Mouse (Mus musculus) bone marrow, adult 2 months (tissue): ENCODE results near the gene Cers1. TPM values are rescaled to one million over a fixed set of nuclear protein-coding genes. Genes with fewer than 3 reads are reported as not detected.

Experiments
- H3K27ac ChIP-seq: fragments of 200-500 bp; 2 replicates; pipeline ENCODE4 v1.5.1; 2012; ENCODE audit warnings: low read depth, mild to moderate bottlenecking, control low read depth, inconsistent platforms, low read length; ENCODE audit not compliant: control insufficient read depth, poor library complexity, insufficient read depth
- H3K4me1 ChIP-seq: fragments of 200-500 bp; 2 replicates; pipeline ENCODE4 v1.6.1; 2011; ENCODE audit warnings: low read length; ENCODE audit not compliant: control insufficient read depth, insufficient read depth
- H3K4me3 ChIP-seq: fragments of 200-500 bp; replicated peaks from 2 replicates; pipeline ENCODE3; 2011; ENCODE audit warnings: mild to moderate bottlenecking, low read depth, low read length, control low read depth; ENCODE audit not compliant: control insufficient read depth
- CTCF ChIP-seq: fragments of 200-500 bp; IDR thresholded peaks from 2 replicates; pipeline ENCODE4 v1.5.1; 2011; ENCODE audit warnings: low read length, control low read depth; ENCODE audit not compliant: control insufficient read depth, insufficient read depth
- POLR2A ChIP-seq: fragments of 200-500 bp; IDR thresholded peaks from 2 replicates; pipeline ENCODE4 v1.6.1; 2011; ENCODE audit warnings: low read depth, mild to moderate bottlenecking, control low read depth, low read length, borderline replicate concordance; ENCODE audit not compliant: control insufficient read depth
- WGBS: fragments of 180-500 bp; shearing (Covaris S2); methylation state at CpG from one replicate; pipeline ENCODE4 v1.1.7; 2018; 5-methylcytosine and 5-hydroxymethylcytosine counted together
- polyA plus RNA-seq: library from polyadenylated mRNA; stranded (reverse); fragments of >200 nt; gene quantifications from 2 replicates; pipeline ENCODE4 v1.2.4, GENCODE M21; 2011; ENCODE audit warnings: low replicate concordance; ENCODE audit not compliant: missing spikeins, insufficient read depth, insufficient read length

The Cers1 gene
- polyA plus RNA-seq, 1 experiment, result not detected

GRCm38 (mm10) chr8:70352000-70352384, 36.4 kb downstream of the Cers1 start:
- Histone ChIP-seq H3K4me1 (peaks cover 3% of the 10 kb centered on the region; the same call in 1 of the 2 replicates), H3K4me3 (peak overlapping the region; percentile 74), H3K27ac (no peak overlapping the region)
- no peak for TF ChIP-seq POLR2A
- no peak for TF ChIP-seq CTCF
- WGBS, result 28% methylated on average over 3 of the region's 3 CpGs

DNA sequence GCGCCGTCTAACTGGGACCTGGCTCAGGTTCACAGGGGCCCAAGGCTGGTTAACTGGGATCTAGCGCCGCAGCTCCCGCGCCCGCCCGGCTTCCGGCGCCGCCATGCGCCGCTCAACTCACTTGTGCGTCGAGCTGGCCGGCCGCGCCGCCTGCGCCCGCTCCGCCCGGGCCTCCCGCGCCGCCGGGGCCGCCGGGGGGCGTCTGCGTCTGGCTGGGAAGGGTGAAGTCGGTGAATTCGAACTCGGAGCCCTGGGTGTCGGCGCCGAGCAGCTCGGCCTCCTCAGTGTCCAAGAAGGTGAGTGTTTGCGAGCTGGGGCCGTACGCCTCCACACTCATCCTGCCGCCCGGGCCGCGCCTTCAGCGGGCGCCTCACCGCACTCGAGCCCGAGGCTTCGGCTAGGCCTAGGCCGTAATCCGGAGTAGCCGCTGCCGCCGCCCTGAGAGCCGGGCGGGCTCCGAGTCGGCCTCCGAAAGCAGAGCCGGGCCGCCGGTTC, 37.1 kb downstream of the Cers1 start:
- Histone ChIP-seq H3K27ac (peak overlapping the region; percentile 85), H3K4me1 (peaks cover 3% of the 10 kb centered on the region; the same call in 1 of the 2 replicates), H3K4me3 (peak overlapping the region; percentile 74)
- no peak for TF ChIP-seq POLR2A
- no peak for TF ChIP-seq CTCF
- under 1% methylated on average over 64 of the region's 64 CpGs for WGBS

DNA sequence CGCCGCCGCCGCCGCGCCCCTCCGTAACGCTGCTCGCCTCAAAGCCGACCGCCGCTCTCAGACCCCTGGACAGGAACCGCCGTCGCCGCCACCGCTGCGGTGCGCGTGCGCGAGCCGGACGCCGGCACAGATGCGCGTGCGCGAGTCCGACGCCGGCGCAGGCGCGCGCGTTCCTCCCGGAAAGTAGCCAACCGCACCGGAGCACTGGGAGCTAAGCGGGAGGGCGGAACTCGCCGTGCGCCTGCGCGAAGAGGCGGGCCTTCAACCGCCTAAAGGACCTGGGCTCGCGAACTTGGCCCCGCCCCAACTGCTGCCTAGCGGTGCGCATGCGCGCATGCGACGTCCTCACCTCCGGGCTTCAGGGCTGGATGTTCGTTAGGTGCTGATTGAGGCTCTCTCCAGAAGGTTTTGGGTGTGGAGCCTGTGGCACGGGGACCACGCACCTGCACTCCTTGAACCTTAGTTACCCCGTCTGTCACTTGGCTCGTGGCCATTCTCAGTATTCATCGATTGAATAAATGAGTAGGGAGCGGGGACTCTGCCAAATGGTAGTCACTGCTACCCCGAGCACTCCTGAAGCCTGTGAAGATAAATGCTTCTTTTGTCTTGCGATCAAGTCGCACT, 37.7 kb downstream of the Cers1 start, which contains the start of gene Upf1:
Gene Upf1 (minus strand): TSS at position 85 of the 624 bp plus-strand sequence.
- no peak for TF ChIP-seq CTCF
- TF ChIP-seq POLR2A, result peak; percentile 72; the same call in 1 of the 2 replicates
- WGBS, result 1% methylated on average over 69 of the region's 69 CpGs
- Histone ChIP-seq H3K27ac (peak within 1 kb of the TSS; percentile 85), H3K4me3 (peak within 1 kb of the TSS; percentile 77), H3K4me1 (peaks cover 3% of the 10 kb centered on the region; the same call in 1 of the 2 replicates)

DNA sequence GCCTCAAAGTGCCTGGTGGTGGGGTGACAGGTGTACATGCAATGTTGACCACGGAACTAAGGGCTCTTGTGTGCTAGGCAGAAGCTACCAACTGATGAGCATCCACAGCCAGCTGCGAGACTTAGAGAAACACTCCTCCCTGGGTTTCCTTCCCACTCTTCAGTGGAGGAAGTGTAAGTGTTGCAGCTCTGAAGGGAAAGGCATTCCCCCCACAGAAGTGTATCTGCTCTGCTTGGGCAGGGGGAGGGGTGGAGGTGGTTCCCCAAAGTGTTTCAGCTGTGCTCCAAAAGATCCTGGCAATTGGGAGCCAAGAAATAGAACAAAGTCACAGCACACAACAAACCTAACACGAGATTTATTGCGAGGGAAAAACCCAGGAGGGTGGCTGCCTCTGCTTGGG, 38.4 kb downstream of the Cers1 start:
- Histone ChIP-seq H3K27ac (peak overlapping the region; percentile 85), H3K4me3 (peak overlapping the region; percentile 77), H3K4me1 (peaks cover 3% of the 10 kb centered on the region; the same call in 1 of the 2 replicates)
- no peak for TF ChIP-seq POLR2A
- TF ChIP-seq CTCF, result no peak
- WGBS, result 8% methylated on average over 4 of the region's 4 CpGs

DNA sequence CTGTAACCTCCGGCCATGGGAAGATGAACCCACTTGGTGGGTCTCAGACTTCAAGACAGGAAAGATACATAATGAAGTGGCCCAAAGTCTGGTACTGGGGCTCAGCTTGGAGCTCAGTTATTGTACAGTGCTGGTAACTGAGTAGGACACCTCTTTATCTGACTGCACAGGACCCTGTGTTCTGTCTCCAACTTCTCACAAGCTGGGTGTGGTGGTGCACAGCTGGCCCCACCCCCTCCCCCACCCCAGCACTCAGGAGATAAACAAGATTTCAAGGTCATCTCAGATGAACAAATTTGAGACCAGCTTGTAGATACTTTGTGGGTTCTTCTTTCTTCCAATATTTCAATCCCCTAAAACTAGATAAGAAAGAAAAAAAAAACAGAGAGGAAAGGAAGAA, 40.5 kb downstream of the Cers1 start:
- H3K4me3 ChIP-seq, result no peak overlapping the region
- TF ChIP-seq CTCF (no peak), POLR2A (no peak)
- H3K27ac ChIP-seq, result no peak overlapping the region
- peaks cover 3% of the 10 kb centered on the region; the same call in 1 of the 2 replicates for H3K4me1 ChIP-seq
- WGBS, result 57% methylated on average over 1 of the region's 1 CpGs

GRCm38 (mm10) chr8:70359411-70359810, 43.8 kb downstream of the Cers1 start:
- TF ChIP-seq CTCF, result no peak
- TF ChIP-seq POLR2A, result no peak
- Histone ChIP-seq H3K4me3 (no peak overlapping the region), H3K4me1 (no peaks in the 10 kb centered on the region; the same call in 1 of the 2 replicates), H3K27ac (no peak overlapping the region)
- WGBS, result 55% methylated on average over 3 of the region's 3 CpGs

DNA sequence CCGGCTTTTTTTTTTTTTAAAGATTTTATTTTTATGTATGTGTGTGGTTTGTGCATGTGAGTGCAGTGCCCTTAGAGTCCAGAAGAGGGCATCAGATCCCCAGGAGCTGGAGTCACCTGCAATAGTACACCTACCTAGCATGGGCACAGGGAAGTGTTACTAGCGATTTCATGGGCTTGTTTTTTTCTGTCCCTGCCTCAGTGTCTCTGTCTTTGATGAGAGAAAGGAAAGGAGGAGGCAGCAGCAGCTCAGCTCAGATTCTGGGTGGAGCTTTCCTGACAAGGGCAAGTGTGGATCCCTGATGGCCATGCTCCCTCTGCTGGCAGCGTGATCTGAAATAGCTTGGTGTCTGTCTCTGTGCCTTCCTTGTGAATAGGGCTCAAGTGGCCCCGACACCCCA, 45.2 kb downstream of the Cers1 start:
- Histone ChIP-seq H3K27ac (no peak overlapping the region), H3K4me1 (no peaks in the 10 kb centered on the region), H3K4me3 (no peak overlapping the region)
- WGBS, result 64% methylated on average over 4 of the region's 4 CpGs
- peak; percentile 54; the same call in 1 of the 2 replicates for TF ChIP-seq CTCF
- TF ChIP-seq POLR2A, result no peak

DNA sequence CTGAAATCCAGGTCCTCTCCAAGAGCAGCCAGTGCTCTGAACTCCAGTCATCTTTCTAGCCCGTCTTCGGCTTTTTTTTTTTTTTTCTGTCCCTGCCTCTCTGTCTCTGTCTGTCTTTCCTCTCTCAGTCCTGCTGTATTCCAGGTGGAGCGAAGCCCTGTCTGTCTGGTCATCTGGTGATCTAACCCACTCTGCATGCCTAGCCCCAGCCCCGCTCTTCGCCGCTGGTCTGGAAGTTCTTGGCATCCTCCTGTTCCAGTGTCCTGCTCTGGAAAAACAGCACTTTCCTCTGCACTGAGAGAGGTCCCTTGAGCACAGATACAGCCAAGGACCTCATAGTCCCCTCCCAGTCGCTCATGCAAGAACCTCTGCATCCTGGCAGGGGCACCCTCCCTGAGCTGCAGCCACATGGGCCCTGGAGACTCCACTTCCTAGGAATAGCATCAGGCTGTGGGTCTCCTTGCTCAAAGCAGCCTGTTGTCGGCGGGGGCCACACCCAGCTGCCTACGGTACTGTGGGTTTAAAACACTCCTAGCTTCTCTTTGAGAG, 46.0 kb downstream of the Cers1 start:
- WGBS, result 82% methylated on average over 10 of the region's 10 CpGs
- H3K27ac ChIP-seq, result no peak overlapping the region
- TF ChIP-seq POLR2A (no peak), CTCF (no peak)
- H3K4me3 ChIP-seq, result no peak overlapping the region
- H3K4me1 ChIP-seq, result no peaks in the 10 kb centered on the region

DNA sequence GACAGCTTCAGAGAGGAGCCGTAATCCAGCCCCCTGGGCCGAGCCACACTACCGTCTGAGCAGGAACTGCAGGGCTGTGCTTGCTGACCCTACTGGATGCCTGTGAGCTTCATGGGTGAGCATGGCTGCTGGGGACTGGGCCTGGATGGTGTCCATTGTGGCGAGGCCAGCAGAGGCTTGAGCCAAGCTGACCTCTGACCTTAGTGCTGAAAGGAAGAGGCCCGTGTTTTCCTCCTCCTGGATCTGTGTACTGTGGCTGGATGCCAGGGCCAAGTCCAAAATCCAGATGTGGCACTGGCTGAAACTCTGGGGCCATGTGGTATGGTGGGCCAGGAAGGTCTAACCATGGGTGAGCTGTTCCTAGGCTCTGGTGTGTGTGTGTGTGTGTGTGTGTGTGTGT, 48.5 kb downstream of the Cers1 start:
- 80% methylated on average over 5 of the region's 5 CpGs for WGBS
- Histone ChIP-seq H3K4me1 (no peaks in the 10 kb centered on the region), H3K4me3 (no peak overlapping the region), H3K27ac (no peak overlapping the region)
- no peak for TF ChIP-seq POLR2A
- no peak for TF ChIP-seq CTCF
